11 mouse cellular contexts compared by ENCODE assay signal in genomic region chr8:61341587-61342441, GRCm38 (mm10).
DNase-seq lines count a peak whose midpoint lies in the region; ATAC-seq lines count a peak whose summit lies in the region.
"Had no signal": no experiment of that assay in that cellular context is flagged by ENCODE, and none has a peak within 500 bp of the region (broad histone marks: within the 10 kb centered on the region; RNA-seq: fewer than 3 reads in every experiment).

No protein-coding gene starts in this region.

- DNase-seq in urinary bladder, postnatal 36 days (ENCODE audit: low spot score in 2 of 2) = peak; percentile 29 to 40
- DNase-seq in cerebellum, adult 11 months = no peak
- DNase-seq in layer of hippocampus, adult 9-11 months = no peak
- DNase-seq: cerebellum, postnatal 14 days; gastrocnemius, postnatal 36 days had no signal

- no peak overlapping the region for H3K4me3 ChIP-seq in hindbrain, embryonic 13.5 days
- no peak overlapping the region for H3K4me3 ChIP-seq in hindbrain, embryonic 16.5 days (ENCODE audit: low read length)
- no peak overlapping the region for H3K4me3 ChIP-seq in neural tube, embryonic 14.5 days (ENCODE audit: low read depth, low read length)
- H3K4me3 ChIP-seq in neural tube, embryonic 15.5 days (replicated peaks) = no peak overlapping the region
- H3K4me3 ChIP-seq in kidney, embryonic 16.5 days (ENCODE audit: low read length) = no peak overlapping the region
- H3K4me3 ChIP-seq: liver, embryonic 15.5 days had no signal

- H3K4me1 ChIP-seq in hindbrain, embryonic 13.5 days (replicated peaks) = peaks cover 16% of the 10 kb centered on the region
- H3K4me1 ChIP-seq in hindbrain, embryonic 16.5 days (ENCODE audit: control insufficient read depth, insufficient read depth, low read depth, low read length) = no peaks in the 10 kb centered on the region; the same call in none of the 2 replicates
- H3K4me1 ChIP-seq in neural tube, embryonic 14.5 days (ENCODE audit: control insufficient read depth, insufficient read depth, low read length) = peaks cover 11% of the 10 kb centered on the region
- H3K4me1 ChIP-seq in neural tube, embryonic 15.5 days = peaks cover 16% of the 10 kb centered on the region
- peaks cover 40% of the 10 kb centered on the region for H3K4me1 ChIP-seq in kidney, embryonic 16.5 days (ENCODE audit: insufficient read depth, low read length)
- H3K4me1 ChIP-seq: liver, embryonic 15.5 days had no signal

- ATAC-seq in hindbrain, embryonic 13.5 days (ENCODE audit: low FRiP score) = peak; percentile 50; the same call in 1 of the 2 replicates
- no peak for ATAC-seq in hindbrain, embryonic 16.5 days
- ATAC-seq in neural tube, embryonic 14.5 days (ENCODE audit: low read depth) = 0 out of 2 replicates have a peak, but pooled peaks have one; percentile 10
- no peak for ATAC-seq in neural tube, embryonic 15.5 days (ENCODE audit: low FRiP score)
- peak; percentile 57 for ATAC-seq in kidney, embryonic 16.5 days (ENCODE audit: low FRiP score, low TSS enrichment)

- no peak overlapping the region for H3K9ac ChIP-seq in hindbrain, embryonic 13.5 days
- H3K9ac ChIP-seq in hindbrain, embryonic 16.5 days (ENCODE audit: low read depth, low read length) = no peak overlapping the region
- H3K9ac ChIP-seq in neural tube, embryonic 14.5 days (replicated peaks; ENCODE audit: low read depth, low read length) = no peak overlapping the region
- no peak overlapping the region for H3K9ac ChIP-seq in neural tube, embryonic 15.5 days (replicated peaks)
- no peak overlapping the region for H3K9ac ChIP-seq in kidney, embryonic 16.5 days (replicated peaks; ENCODE audit: low read length)
- H3K9ac ChIP-seq: liver, embryonic 15.5 days had no signal

- H3K27me3 ChIP-seq in hindbrain, embryonic 13.5 days = no peaks in the 10 kb centered on the region
- H3K27me3 ChIP-seq in hindbrain, embryonic 16.5 days (replicated peaks; ENCODE audit: control insufficient read depth, insufficient read depth, low read length) = no peaks in the 10 kb centered on the region
- no peaks in the 10 kb centered on the region for H3K27me3 ChIP-seq in neural tube, embryonic 14.5 days (ENCODE audit: control insufficient read depth, insufficient read depth, low read length)
- H3K27me3 ChIP-seq in neural tube, embryonic 15.5 days (replicated peaks) = no peaks in the 10 kb centered on the region
- no peaks in the 10 kb centered on the region for H3K27me3 ChIP-seq in kidney, embryonic 16.5 days (ENCODE audit: insufficient read depth, low read length)
- H3K27me3 ChIP-seq: liver, embryonic 15.5 days had no signal

- H3K27ac ChIP-seq in hindbrain, embryonic 13.5 days = 0 out of 2 replicates have a peak overlapping the region, but pooled peaks have one; percentile 18
- H3K27ac ChIP-seq in hindbrain, embryonic 16.5 days (ENCODE audit: low read depth, low read length) = no peak overlapping the region
- H3K27ac ChIP-seq in neural tube, embryonic 14.5 days (ENCODE audit: low read depth, low read length) = no peak overlapping the region
- no peak overlapping the region for H3K27ac ChIP-seq in neural tube, embryonic 15.5 days (replicated peaks)
- peak overlapping the region; percentile 66; the same call in 1 of the 2 replicates for H3K27ac ChIP-seq in kidney, embryonic 16.5 days (ENCODE audit: low read length)
- H3K27ac ChIP-seq: liver, embryonic 15.5 days had no signal

- WGBS in hindbrain, embryonic 13.5 days = 62% methylated on average over 12 of the region's 12 CpGs
- 67% methylated on average over 12 of the region's 12 CpGs for WGBS in hindbrain, embryonic 16.5 days
- 72% methylated on average over 12 of the region's 12 CpGs for WGBS in neural tube, embryonic 14.5 days
- 74% methylated on average over 12 of the region's 12 CpGs for WGBS in neural tube, embryonic 15.5 days
- WGBS in kidney, embryonic 16.5 days = 60% methylated on average over 12 of the region's 12 CpGs

- no peak overlapping the region; the same call in 1 of the 2 replicates for H3K4me2 ChIP-seq in hindbrain, embryonic 13.5 days
- no peak overlapping the region for H3K4me2 ChIP-seq in hindbrain, embryonic 16.5 days (ENCODE audit: low read length)
- H3K4me2 ChIP-seq in neural tube, embryonic 14.5 days (ENCODE audit: low read depth, low read length) = no peak overlapping the region
- H3K4me2 ChIP-seq in neural tube, embryonic 15.5 days = no peak overlapping the region
- H3K4me2 ChIP-seq in kidney, embryonic 16.5 days (replicated peaks; ENCODE audit: low read depth, low read length) = no peak overlapping the region
- H3K4me2 ChIP-seq: liver, embryonic 15.5 days had no signal

- no peaks in the 10 kb centered on the region for H3K9me3 ChIP-seq in hindbrain, embryonic 13.5 days
- no peaks in the 10 kb centered on the region for H3K9me3 ChIP-seq in hindbrain, embryonic 16.5 days (ENCODE audit: control insufficient read depth, low read length)
- no peaks in the 10 kb centered on the region for H3K9me3 ChIP-seq in neural tube, embryonic 14.5 days (ENCODE audit: control insufficient read depth, low read length)
- no peaks in the 10 kb centered on the region for H3K9me3 ChIP-seq in neural tube, embryonic 15.5 days (replicated peaks)
- H3K9me3 ChIP-seq in kidney, embryonic 16.5 days (ENCODE audit: low read length) = no peaks in the 10 kb centered on the region
- H3K9me3 ChIP-seq: liver, embryonic 15.5 days had no signal

- H3K36me3 ChIP-seq in hindbrain, embryonic 13.5 days = no peaks in the 10 kb centered on the region
- no peaks in the 10 kb centered on the region for H3K36me3 ChIP-seq in hindbrain, embryonic 16.5 days (ENCODE audit: control insufficient read depth, insufficient read depth, low read length)
- H3K36me3 ChIP-seq in neural tube, embryonic 14.5 days (ENCODE audit: control insufficient read depth, insufficient read depth, low read length) = no peaks in the 10 kb centered on the region
- no peaks in the 10 kb centered on the region for H3K36me3 ChIP-seq in neural tube, embryonic 15.5 days
- H3K36me3 ChIP-seq in kidney, embryonic 16.5 days (ENCODE audit: insufficient read depth, low read length) = peaks cover 7% of the 10 kb centered on the region; the same call in 1 of the 2 replicates
- H3K36me3 ChIP-seq: liver, embryonic 15.5 days had no signal

Comparison
In these comparisons a context has a peak if more than half of its experiments do, and no peak if none do; other contexts are left out.
1. ATAC-seq: peak in hindbrain, embryonic 13.5 days (single experiment), neural tube, embryonic 14.5 days (single experiment) and kidney, embryonic 16.5 days (single experiment); none in hindbrain, embryonic 16.5 days (single experiment) and neural tube, embryonic 15.5 days (single experiment).
2. H3K27ac ChIP-seq: peak in hindbrain, embryonic 13.5 days (single experiment) and kidney, embryonic 16.5 days (single experiment); none in hindbrain, embryonic 16.5 days (single experiment), neural tube, embryonic 14.5 days (single experiment) and neural tube, embryonic 15.5 days (single experiment).
3. DNase-seq: peak in urinary bladder, postnatal 36 days (2 of 2); none in cerebellum, adult 11 months (single experiment) and layer of hippocampus, adult 9-11 months (single experiment).